Mouse (Mus musculus) spleen, postnatal 36 days (tissue): ENCODE results near the gene Megf9.

ENCODE experiments used
- DNase-seq, 2 experiments: peaks; one replicate each; pipeline ENCODE4 v3.0.0; 2022; ENCODE audit warnings: low spot score in 2 of 2, mixed read lengths in 1 of 2

The Megf9 gene

DNA sequence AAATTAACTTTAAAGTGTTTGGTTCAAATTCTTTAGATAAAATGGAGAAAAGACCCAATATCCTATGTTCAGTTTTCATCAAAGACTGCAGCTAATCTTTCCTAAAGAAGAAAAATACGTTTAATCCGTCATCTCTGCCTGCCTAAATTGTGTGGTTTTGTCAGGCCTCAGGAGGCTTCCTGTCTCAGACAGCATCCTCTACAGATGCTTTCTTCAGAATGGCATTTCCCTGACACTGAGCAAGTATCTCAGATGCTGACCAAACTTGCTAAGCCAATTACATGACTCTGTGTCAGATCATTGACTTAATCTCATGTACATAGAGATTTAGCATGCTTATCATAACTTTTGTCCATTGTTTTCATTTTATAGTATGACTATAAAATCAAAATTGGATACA, 11.4 kb downstream of the Megf9 start:
- DNase-seq = no peak

DNA sequence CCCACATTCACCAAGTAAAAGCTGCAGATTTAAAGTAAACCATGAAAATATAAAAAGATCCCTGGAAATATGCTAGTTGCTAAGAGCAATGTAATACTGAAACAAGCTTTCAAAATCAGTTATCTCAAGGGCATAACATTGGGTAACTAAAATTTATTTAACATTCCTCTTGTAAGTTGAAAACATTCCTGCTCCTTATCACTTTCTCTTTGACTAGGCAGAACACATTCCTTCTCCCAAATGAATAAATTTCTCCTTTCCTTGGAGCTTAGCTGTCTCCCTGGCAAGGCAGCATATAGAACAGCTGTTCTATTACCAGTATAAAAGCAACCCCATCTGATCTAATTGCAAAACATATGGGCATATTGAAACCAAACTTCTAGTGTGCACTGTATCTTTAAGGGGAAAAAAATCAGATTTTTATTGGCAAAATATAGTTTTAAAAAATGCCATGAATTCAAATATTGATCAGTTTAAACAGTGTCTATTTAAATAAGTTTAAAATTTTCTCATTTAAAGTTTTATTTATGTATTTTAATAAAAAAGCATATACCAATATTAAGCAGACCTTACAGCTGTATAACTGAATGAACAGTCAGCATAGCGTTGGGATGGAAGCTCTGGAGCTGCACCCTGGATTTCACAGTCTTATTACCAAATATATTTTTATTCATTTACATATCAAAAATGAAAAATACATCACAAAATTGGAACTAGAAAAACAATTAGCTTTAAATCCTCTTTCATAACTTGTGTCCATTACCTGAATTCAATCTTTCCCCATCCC, 13.1 kb downstream of the Megf9 start:
- no peak for DNase-seq

- DNase-seq = no peak
Measured at GRCm38 (mm10) chr4:70517646-70518045, 17.1 kb downstream of the Megf9 start.

GRCm38 (mm10) chr4:70516289-70516688, 18.5 kb downstream of the Megf9 start:
- no peak for DNase-seq

- peak; percentile 27 to 37 for DNase-seq
Measured at GRCm38 (mm10) chr4:70515514-70515913, 19.3 kb downstream of the Megf9 start.

GRCm38 (mm10) chr4:70509987-70510386, 24.8 kb downstream of the Megf9 start:
- no peak for DNase-seq

GRCm38 (mm10) chr4:70509565-70509964, 25.2 kb downstream of the Megf9 start:
- DNase-seq = no peak

DNA sequence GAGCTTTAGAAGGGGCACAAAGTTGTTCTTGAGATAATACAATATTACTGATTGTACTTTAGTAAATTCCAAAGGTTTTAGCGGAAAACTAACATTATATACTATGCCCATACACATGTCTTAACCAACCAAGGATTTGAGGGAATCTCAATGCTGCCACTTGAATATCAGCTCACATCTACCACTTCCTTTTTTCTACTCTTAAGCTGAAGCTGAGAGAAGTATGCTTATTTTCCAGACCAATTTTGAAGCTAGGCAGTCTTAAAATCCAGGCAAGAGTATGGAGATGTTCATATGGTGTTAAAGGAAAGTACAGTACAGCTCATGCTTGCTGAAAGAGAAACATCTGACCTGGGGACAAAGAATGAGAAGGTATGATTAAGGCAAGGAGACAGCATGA, 26.6 kb downstream of the Megf9 start:
- no peak for DNase-seq

DNA sequence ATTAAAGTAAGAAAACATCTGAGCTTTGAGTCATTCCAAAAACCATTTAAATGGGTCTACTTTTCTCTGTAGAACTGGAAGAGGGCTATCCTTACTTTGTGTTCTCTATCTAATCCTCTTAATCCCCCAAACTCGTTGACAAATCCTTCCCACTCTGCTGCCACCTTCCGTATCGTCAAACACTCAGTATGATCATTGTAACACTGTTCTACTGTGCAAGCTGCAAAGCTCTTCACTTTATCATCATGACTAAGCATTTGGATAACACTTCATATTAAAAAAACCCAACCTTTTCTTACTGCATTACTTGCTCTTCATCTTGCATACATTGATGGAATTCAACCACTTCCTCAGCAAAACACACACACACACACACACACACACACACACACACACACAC, 28.8 kb downstream of the Megf9 start:
- DNase-seq = no peak

DNA sequence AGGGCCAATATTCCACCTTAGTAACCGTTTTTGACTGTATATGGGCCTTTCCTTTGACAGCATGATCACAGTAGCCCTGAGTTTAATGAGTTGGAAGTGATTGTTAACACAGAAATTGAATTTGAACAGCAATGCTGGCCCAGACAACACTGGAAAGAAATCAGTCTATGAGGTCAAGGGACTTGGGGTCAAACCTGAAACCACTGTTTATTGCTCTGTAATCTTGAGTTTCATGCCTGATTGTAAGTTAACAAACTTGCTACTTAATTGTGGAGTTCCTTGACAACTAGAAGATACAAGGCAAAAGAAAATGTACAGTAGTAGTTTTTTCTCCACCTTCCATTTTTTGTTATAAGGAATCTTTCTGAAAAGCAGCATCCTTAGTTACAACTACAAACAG, 31.0 kb downstream of the Megf9 start:
- DNase-seq = no peak

DNA sequence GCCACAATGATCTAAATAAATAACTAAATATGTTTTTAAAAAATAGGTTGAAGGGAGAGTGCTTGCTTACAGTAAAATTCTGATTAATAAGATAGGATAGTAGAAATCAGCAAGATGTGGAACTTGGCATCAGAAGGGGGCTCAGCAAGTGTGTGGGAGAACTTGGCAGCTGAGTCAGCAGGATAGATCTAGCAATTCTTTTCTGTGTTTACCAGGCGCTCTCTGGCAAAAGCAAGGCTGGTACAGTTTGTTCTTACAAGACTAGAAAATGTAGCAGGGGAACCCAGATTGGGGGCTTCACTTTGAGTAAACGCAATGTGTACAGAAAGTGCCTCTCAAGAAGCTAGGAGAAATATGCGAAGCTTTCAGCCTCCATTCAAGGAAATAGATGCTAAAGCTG, 35.5 kb downstream of the Megf9 start:
- no peak for DNase-seq

DNA sequence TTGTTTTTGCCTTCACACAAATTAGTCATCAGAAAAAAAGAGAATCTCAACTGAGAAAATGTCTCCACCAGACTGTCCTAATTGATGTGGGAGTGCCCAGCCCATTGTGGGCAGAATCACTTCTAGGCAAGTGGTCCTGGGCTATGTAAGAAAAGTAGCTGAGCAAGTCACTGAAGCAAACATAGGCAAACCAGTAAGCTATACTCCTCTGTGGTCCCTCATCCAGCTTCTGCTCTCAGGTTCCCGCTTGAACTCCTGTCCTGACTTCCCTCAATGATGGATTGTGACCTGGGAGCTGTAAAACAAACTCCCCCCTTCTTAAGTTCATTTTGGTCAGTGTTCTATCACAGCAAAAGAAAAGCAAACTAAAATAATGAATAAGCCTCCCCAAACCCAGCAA, 37.8 kb downstream of the Megf9 start:
- no peak for DNase-seq

- DNase-seq = no peak
Measured at GRCm38 (mm10) chr4:70489792-70490191, 45.0 kb downstream of the Megf9 start.

DNA sequence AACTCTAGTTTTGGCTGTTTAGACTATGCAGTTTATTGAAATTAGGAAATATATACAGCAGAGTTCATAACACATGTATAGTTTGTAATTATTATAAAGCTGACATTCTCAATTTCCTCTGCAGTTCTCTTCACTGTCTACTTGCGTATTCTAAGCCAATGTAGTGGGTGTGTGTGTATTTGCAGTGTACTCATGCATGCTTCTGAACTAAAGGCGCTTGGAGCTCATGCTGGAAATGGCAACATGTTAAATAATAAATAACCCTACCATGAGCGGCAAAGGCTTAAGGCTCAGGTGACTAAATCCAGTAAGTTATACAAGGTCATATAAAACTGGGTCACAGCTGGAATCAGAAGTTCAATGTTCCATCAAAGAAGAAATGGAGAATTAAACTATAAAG, 46.4 kb downstream of the Megf9 start:
- no peak for DNase-seq

- DNase-seq = no peak
Measured at GRCm38 (mm10) chr4:70484134-70484533, 50.7 kb downstream of the Megf9 start.

GRCm38 (mm10) chr4:70481931-70482330, 52.9 kb downstream of the Megf9 start:
- DNase-seq = no peak

DNA sequence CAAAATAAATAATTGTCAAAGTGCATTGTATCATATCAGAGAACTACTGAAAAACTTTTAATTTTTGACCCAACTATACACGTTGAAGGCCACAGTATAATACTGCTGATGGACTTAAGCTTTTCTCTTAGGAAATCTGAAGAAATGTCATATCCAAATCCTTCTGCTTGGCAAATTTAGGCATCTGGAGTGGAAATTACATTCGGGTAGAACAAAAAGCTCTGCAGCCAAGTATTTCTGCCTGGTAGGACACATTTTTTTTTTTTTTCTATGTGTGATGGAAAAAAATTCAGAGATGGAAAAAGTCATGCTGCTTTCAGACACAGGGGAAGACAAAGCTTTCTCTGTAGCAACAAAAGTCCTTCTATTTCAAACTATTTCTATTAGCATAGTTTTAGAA, 63.4 kb downstream of the Megf9 start:
- DNase-seq = no peak

GRCm38 (mm10) chr4:70465921-70466689, 68.7 kb downstream of the Megf9 start:
- no peak for DNase-seq

DNA sequence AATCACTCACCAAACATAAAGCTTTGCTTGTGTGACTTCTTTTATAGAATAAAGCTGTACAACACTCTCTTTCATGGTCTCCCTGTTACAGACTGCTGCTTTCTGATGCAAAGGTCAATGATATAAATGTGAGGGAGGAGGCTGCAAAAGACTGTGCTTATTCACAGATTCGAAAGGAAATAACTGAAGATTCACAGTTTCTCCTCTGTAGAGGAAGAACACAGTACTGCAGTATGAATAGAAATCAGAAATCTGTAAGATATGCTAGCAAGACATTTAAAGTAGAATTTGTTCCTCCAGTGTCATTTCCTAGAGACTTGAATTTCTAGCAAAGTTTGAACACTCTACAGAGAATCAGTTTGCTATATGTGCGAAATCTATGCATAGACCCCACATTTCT, 71.5 kb downstream of the Megf9 start:
- no peak for DNase-seq

DNA sequence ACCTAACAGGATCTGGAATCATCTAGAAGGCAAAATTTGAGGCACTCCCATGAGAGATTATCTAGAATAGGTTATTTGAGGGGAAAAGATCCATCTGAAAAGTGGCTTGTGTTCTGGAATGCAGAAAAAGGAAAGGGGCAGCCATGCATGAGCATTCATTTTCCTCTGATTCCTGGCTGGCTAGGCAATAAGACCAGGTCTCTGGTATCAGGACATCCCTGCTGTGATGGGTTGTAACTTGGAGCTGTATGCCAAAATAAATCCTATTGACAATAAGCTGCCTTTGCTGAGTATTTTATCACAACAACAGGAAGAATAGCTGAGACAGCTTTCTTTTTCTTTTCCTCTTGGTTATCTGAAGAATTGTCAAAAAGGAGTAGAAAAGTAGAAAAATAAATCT, 73.4 kb downstream of the Megf9 start:
- DNase-seq = no peak

GRCm38 (mm10) chr4:70452161-70452560, 82.6 kb downstream of the Megf9 start:
- DNase-seq = no peak

DNA sequence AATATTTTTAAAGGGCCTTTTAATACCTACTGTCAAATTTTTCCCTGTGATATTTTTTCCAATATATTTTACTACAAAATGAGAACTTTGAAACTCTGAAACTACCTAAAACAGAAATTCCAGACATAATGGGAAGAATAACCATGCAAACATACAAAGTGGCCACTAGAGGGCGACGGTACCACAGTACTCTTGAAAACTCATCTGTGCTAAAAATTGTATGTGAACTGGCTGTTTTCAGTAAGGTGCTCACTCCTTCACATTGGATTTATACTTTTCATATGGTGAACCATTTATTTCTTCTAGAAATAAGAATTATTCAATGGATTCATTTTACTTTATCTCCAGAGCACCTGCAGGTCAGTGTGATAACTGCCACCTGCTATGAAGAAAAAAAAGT, 83.0 kb downstream of the Megf9 start:
- peak; percentile 2 to 7 for DNase-seq

DNA sequence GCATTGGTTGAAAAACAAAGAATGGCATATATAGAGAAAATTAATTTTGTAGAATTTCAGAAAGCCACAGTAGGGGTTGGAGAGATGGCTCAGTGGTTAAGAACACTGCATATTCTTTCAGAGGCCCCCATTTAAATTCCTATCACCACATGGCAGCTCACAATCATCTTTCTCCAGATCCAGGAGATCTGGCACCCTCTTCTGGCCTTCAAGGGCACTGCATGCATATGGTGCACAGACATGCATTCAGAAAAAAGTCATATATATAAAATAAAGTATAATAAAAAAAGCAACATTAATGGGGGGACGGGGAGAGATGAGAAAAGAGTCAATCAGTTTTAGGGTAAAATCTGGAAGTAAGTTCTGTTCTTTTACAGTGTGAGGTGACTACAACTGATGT, 85.1 kb downstream of the Megf9 start:
- DNase-seq = no peak
